Mouse (Mus musculus) central nervous system, embryonic 14 days (tissue): ENCODE results near the gene Ina. TPM values are rescaled to one million over a fixed set of nuclear protein-coding genes. Genes with fewer than 3 reads are reported as not detected.

ENCODE experiments used
- polyA plus RNA-seq: library from polyadenylated mRNA; depleted of rRNA; stranded (reverse); fragments of >200 nt; gene quantifications from 2 replicates; pipeline ENCODE4 v1.2.3, GENCODE M21; 2012; rRNA removed

Gene Ina
- 412 and 435 TPM in 2 replicates for polyA plus RNA-seq

GRCm38 (mm10) chr19:47014447-47015381 lies at the start of gene Ina, which contains the start of gene Nt5c2:
Ina (plus strand) TSS chr19:47014698.
Nt5c2 (minus strand) TSS chr19:47015153.

GRCm38 (mm10) chr19:47050271-47051032 lies 36.0 kb downstream of the Ina start, which contains the start of gene Pcgf6:
Pcgf6 (minus strand) TSS chr19:47050906.

DNA sequence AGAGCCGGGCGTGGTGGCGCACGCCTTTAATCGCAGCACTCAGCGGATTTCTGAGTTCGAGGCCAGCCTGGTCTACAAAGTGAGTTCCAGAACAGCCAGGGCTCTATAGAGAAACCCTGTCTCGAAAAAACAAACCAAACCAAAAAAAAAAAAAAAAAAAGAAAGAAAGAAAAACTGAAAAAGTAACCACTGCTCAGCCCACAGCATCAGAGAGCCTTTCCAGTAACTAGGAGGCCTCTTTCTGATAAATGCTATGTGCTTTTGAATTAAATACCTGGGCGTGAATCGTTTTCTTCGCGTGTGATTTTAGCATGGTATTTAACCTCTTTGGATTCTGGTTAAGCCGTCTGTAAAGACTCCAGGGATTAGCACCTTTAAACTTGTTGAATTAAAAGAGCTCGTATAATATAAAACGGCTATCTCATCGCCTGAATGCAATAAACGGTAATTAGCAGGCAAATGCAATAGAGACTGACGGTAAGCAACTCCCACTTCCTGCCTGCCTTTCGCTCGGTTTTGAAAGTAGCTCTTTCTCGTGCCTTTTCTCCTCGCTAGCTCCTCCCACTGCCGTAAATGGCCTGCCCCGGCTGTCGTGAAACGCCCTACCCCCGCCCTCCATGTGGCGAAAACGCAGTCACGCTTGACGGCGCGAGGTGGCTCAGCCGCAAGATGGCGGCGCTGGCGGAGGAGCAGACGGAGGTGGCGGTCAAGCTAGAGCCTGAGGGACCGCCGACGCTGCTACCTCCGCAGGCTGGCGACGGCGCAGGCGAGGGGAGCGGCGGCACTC lies 52.8 kb downstream of the Ina start, which contains the start of gene Taf5:
Gene Taf5 (plus strand): TSS at position 651 of the 787 bp plus-strand sequence.

Other genes with a start within 250 kb of the Ina start
- gene Nt5c2, start 455 bp downstream of the Ina start, polyA plus RNA-seq, result 45.6 and 48.2 TPM in 2 replicates
- gene Pcgf6, start 36.2 kb downstream of the Ina start, polyA plus RNA-seq, result 64.8 and 66.4 TPM in 2 replicates
- 10.7 and 10.9 TPM in 2 replicates for gene Taf5, start 53.0 kb downstream of the Ina start, polyA plus RNA-seq
- 789 and 983 TPM in 2 replicates for gene Usmg5, start 75.9 kb downstream of the Ina start, polyA plus RNA-seq
- gene Pdcd11, start 76.1 kb downstream of the Ina start, polyA plus RNA-seq, result 19.2 and 19.6 TPM in 2 replicates
- gene Calhm2, start 123.6 kb downstream of the Ina start, polyA plus RNA-seq, result 1.3 and 2.6 TPM in 2 replicates
- gene Calhm1, start 129.6 kb downstream of the Ina start, polyA plus RNA-seq, result 0.05 TPM in 2 replicates
- 0.06 TPM in 1 of 2 replicates, not detected in the other for gene Calhm3, start 143.1 kb downstream of the Ina start, polyA plus RNA-seq
- gene Neurl1a, start 164.1 kb downstream of the Ina start, polyA plus RNA-seq, result 8.4 and 12.0 TPM in 2 replicates